Mouse (Mus musculus): ENCODE data around the gene L1cam. TPM values are rescaled to one million over a fixed set of nuclear protein-coding genes. Genes with fewer than 3 reads are reported as not detected.

L1cam gene
- polyA plus RNA-seq, 1 experiment from 2014 or later, result 0.11 TPM

GRCm38 (mm10) chrX:73871956-73872355, 23.9 kb downstream of the L1cam start:
- Histone ChIP-seq H3K4me1 (peaks cover 9% of the 10 kb centered on the region; the same call in 1 of the 2 replicates), H3K36me3 (no peaks in the 10 kb centered on the region), H3K27ac (no peak overlapping the region), H3K9me3 (replicated peaks) (no peaks in the 10 kb centered on the region), H3K9ac (no peak overlapping the region), H3K4me2 (no peak overlapping the region), H3K27me3 (replicated peaks) (peaks cover 11% of the 10 kb centered on the region; the same call in 1 of the 2 replicates), H3K4me3 (no peak overlapping the region)
- 19% methylated on average over 1 of the region's 1 CpGs for WGBS (ENCODE audit: insufficient replicate concordance)
- no peak for ATAC-seq

GRCm38 (mm10) chrX:73871474-73871873, 24.4 kb downstream of the L1cam start:
- Histone ChIP-seq H3K9me3 (replicated peaks) (no peaks in the 10 kb centered on the region), H3K4me2 (no peak overlapping the region), H3K4me1 (peaks cover 13% of the 10 kb centered on the region; the same call in 1 of the 2 replicates), H3K4me3 (no peak overlapping the region), H3K27me3 (replicated peaks) (peaks cover 6% of the 10 kb centered on the region; the same call in 1 of the 2 replicates), H3K9ac (no peak overlapping the region), H3K36me3 (no peaks in the 10 kb centered on the region), H3K27ac (no peak overlapping the region)
- ATAC-seq, result no peak

- H3K27ac ChIP-seq, result no peak overlapping the region
- H3K27me3 ChIP-seq (replicated peaks), result peaks cover 15% of the 10 kb centered on the region; the same call in 1 of the 2 replicates
- H3K9ac ChIP-seq, result no peak overlapping the region
- no peak for ATAC-seq
- H3K4me1 ChIP-seq, result peaks cover 15% of the 10 kb centered on the region; the same call in 1 of the 2 replicates
- H3K4me2 ChIP-seq, result no peak overlapping the region
- WGBS (ENCODE audit: insufficient replicate concordance), result 6% methylated on average over 5 of the region's 5 CpGs
- H3K9me3 ChIP-seq (replicated peaks), result no peaks in the 10 kb centered on the region
- no peaks in the 10 kb centered on the region for H3K36me3 ChIP-seq
- H3K4me3 ChIP-seq, result no peak overlapping the region
Observed at GRCm38 (mm10) chrX:73869334-73869733, 26.6 kb downstream of the L1cam start.

- no peak overlapping the region for H3K9ac ChIP-seq
- peaks cover 15% of the 10 kb centered on the region; the same call in 1 of the 2 replicates for H3K27me3 ChIP-seq (replicated peaks)
- H3K4me1 ChIP-seq, result peaks cover 15% of the 10 kb centered on the region; the same call in 1 of the 2 replicates
- no peak overlapping the region for H3K27ac ChIP-seq
- no peaks in the 10 kb centered on the region for H3K9me3 ChIP-seq (replicated peaks)
- WGBS (ENCODE audit: insufficient replicate concordance), result 29% methylated on average over 1 of the region's 1 CpGs
- peak overlapping the region; percentile 18; the same call in 1 of the 2 replicates for H3K4me2 ChIP-seq
- ATAC-seq, result peak; percentile 79
- H3K4me3 ChIP-seq, result no peak overlapping the region
- no peaks in the 10 kb centered on the region for H3K36me3 ChIP-seq
Observed at GRCm38 (mm10) chrX:73867852-73868251, 28.1 kb downstream of the L1cam start.

- peaks cover 15% of the 10 kb centered on the region; the same call in 1 of the 2 replicates for H3K27me3 ChIP-seq (replicated peaks)
- H3K4me2 ChIP-seq, result no peak overlapping the region
- H3K36me3 ChIP-seq, result no peaks in the 10 kb centered on the region
- H3K9ac ChIP-seq, result no peak overlapping the region
- no peak overlapping the region for H3K4me3 ChIP-seq
- peaks cover 15% of the 10 kb centered on the region; the same call in 1 of the 2 replicates for H3K4me1 ChIP-seq
- no peak overlapping the region for H3K27ac ChIP-seq
- H3K9me3 ChIP-seq (replicated peaks), result no peaks in the 10 kb centered on the region
- 24% methylated on average over 3 of the region's 3 CpGs for WGBS (ENCODE audit: insufficient replicate concordance)
- no peak for ATAC-seq
Observed at GRCm38 (mm10) chrX:73867256-73867655, 28.6 kb downstream of the L1cam start.

GRCm38 (mm10) chrX:73864692-73865091, 31.2 kb downstream of the L1cam start:
- H3K27me3 ChIP-seq (replicated peaks), result 0 out of 2 replicates have a peak, but pooled peaks cover 16% of the 10 kb centered on the region
- H3K4me2 ChIP-seq, result no peak overlapping the region
- no peaks in the 10 kb centered on the region for H3K36me3 ChIP-seq
- ATAC-seq, result no peak
- no peak overlapping the region for H3K9ac ChIP-seq
- H3K9me3 ChIP-seq (replicated peaks), result no peaks in the 10 kb centered on the region
- peaks cover 15% of the 10 kb centered on the region; the same call in 1 of the 2 replicates for H3K4me1 ChIP-seq
- H3K27ac ChIP-seq, result no peak overlapping the region
- H3K4me3 ChIP-seq, result no peak overlapping the region
- 54% methylated on average over 3 of the region's 3 CpGs for WGBS (ENCODE audit: insufficient replicate concordance)

- Histone ChIP-seq H3K27ac (no peak overlapping the region), H3K36me3 (no peaks in the 10 kb centered on the region), H3K9me3 (replicated peaks) (no peaks in the 10 kb centered on the region), H3K4me3 (no peak overlapping the region), H3K4me2 (no peak overlapping the region), H3K4me1 (no peaks in the 10 kb centered on the region), H3K9ac (no peak overlapping the region), H3K27me3 (replicated peaks) (0 out of 2 replicates have a peak, but pooled peaks cover 11% of the 10 kb centered on the region)
- 44% methylated on average over 3 of the region's 3 CpGs for WGBS (ENCODE audit: insufficient replicate concordance)
- no peak for ATAC-seq
Observed at GRCm38 (mm10) chrX:73855087-73855408, 40.9 kb downstream of the L1cam start.

- H3K27ac ChIP-seq, result no peak overlapping the region
- H3K4me2 ChIP-seq, result no peak overlapping the region
- H3K9ac ChIP-seq, result no peak overlapping the region
- no peaks in the 10 kb centered on the region for H3K36me3 ChIP-seq
- WGBS (ENCODE audit: insufficient replicate concordance), result 60% methylated on average over 7 of the region's 9 CpGs
- H3K9me3 ChIP-seq (replicated peaks), result no peaks in the 10 kb centered on the region
- H3K27me3 ChIP-seq (replicated peaks), result 0 out of 2 replicates have a peak, but pooled peaks cover 11% of the 10 kb centered on the region
- H3K4me1 ChIP-seq, result no peaks in the 10 kb centered on the region
- H3K4me3 ChIP-seq, result no peak overlapping the region
- ATAC-seq, result no peak
Observed at GRCm38 (mm10) chrX:73854326-73855086, 41.4 kb downstream of the L1cam start.

- no peaks in the 10 kb centered on the region for H3K36me3 ChIP-seq
- no peak overlapping the region for H3K27ac ChIP-seq
- no peaks in the 10 kb centered on the region for H3K9me3 ChIP-seq (replicated peaks)
- H3K9ac ChIP-seq, result no peak overlapping the region
- 71% methylated on average over 3 of the region's 3 CpGs for WGBS (ENCODE audit: insufficient replicate concordance)
- no peak overlapping the region for H3K4me2 ChIP-seq
- H3K4me1 ChIP-seq, result no peaks in the 10 kb centered on the region
- no peak overlapping the region for H3K4me3 ChIP-seq
- peaks cover 4% of the 10 kb centered on the region; the same call in 1 of the 2 replicates for H3K27me3 ChIP-seq (replicated peaks)
- ATAC-seq, result no peak
Observed at GRCm38 (mm10) chrX:73836691-73837090, 59.2 kb downstream of the L1cam start.

GRCm38 (mm10) chrX:73835731-73836130, 60.2 kb downstream of the L1cam start:
- no peak overlapping the region for H3K4me2 ChIP-seq
- ATAC-seq, result no peak
- no peak overlapping the region for H3K27ac ChIP-seq
- H3K4me3 ChIP-seq, result no peak overlapping the region
- H3K36me3 ChIP-seq, result no peaks in the 10 kb centered on the region
- WGBS (ENCODE audit: insufficient replicate concordance), result 70% methylated on average over 1 of the region's 1 CpGs
- H3K27me3 ChIP-seq (replicated peaks), result peaks cover 4% of the 10 kb centered on the region; the same call in 1 of the 2 replicates
- H3K9me3 ChIP-seq (replicated peaks), result no peaks in the 10 kb centered on the region
- no peaks in the 10 kb centered on the region for H3K4me1 ChIP-seq
- no peak overlapping the region for H3K9ac ChIP-seq

GRCm38 (mm10) chrX:73824185-73825151, 71.4 kb downstream of the L1cam start, which contains the start of gene Pdzd4:
Gene Pdzd4 (minus strand): TSS chrX:73824969.
- H3K36me3 ChIP-seq, result no peaks in the 10 kb centered on the region
- H3K9me3 ChIP-seq (replicated peaks), result no peaks in the 10 kb centered on the region
- H3K9ac ChIP-seq, result peak within 1 kb of the TSS; percentile 39; the same call in 1 of the 2 replicates
- peak within 1 kb of the TSS; percentile 55 for H3K4me3 ChIP-seq
- no peak for ATAC-seq
- H3K4me2 ChIP-seq, result peak within 1 kb of the TSS; percentile 74
- peaks cover 4% of the 10 kb centered on the region; the same call in 1 of the 2 replicates for H3K4me1 ChIP-seq
- H3K27me3 ChIP-seq (replicated peaks), result peaks cover 43% of the 10 kb centered on the region
- H3K27ac ChIP-seq, result no peak within 1 kb of the TSS
- WGBS (ENCODE audit: insufficient replicate concordance), result 12% methylated on average over 71 of the region's 84 CpGs
